Mouse (Mus musculus) kidney, embryonic 16.5 days (tissue): ENCODE data around the gene Lgals3. TPM values are rescaled to one million over a fixed set of nuclear protein-coding genes. Genes with fewer than 3 reads are reported as not detected.

Source experiments
- ATAC-seq: fragments of 200-750 bp; cut with Nextera tagmentation; 2 replicates; pipeline ENCODE4 v1.8.0; 2017; ENCODE audit warnings: moderate TSS enrichment; ENCODE audit not compliant: low FRiP score, low TSS enrichment
- H3K27ac ChIP-seq: fragments of 300-500 bp; sonication (generic); 2 replicates; pipeline ENCODE4 v1.5.1; 2014; ENCODE audit warnings: low read length
- H3K27me3 ChIP-seq: fragments of 300-500 bp; sonication (generic); 2 replicates; pipeline ENCODE4 v1.6.1; 2014; ENCODE audit warnings: low read length, control low read depth, mixed read lengths; ENCODE audit not compliant: insufficient read depth
- H3K36me3 ChIP-seq: fragments of 300-500 bp; sonication (generic); 2 replicates; pipeline ENCODE4 v1.6.1; 2014; ENCODE audit warnings: low read length, control low read depth, mixed read lengths; ENCODE audit not compliant: insufficient read depth
- H3K4me1 ChIP-seq: fragments of 300-500 bp; sonication (generic); 2 replicates; pipeline ENCODE4 v1.6.1; 2014; ENCODE audit warnings: low read length, control low read depth, mixed read lengths; ENCODE audit not compliant: insufficient read depth
- H3K4me2 ChIP-seq: fragments of 300-500 bp; sonication (generic); replicated peaks from 2 replicates; pipeline ENCODE4 v1.6.1; 2014; ENCODE audit warnings: low read depth, low read length
- H3K4me3 ChIP-seq: fragments of 300-500 bp; sonication (generic); 2 replicates; pipeline ENCODE4 v1.5.1; 2014; ENCODE audit warnings: mild to moderate bottlenecking, low read length
- H3K9ac ChIP-seq: fragments of 300-500 bp; sonication (generic); replicated peaks from 2 replicates; pipeline ENCODE4 v1.6.1; 2014; ENCODE audit warnings: low read length
- H3K9me3 ChIP-seq: fragments of 300-500 bp; sonication (generic); 2 replicates; pipeline ENCODE4 v1.6.1; 2016; ENCODE audit warnings: low read length, control low read depth
- WGBS: fragments of 180-500 bp; shearing (Covaris S2); extraction: QIAGEN DNeasy Blood & Tissue Kit; methylation state at CpG from one replicate; pipeline ENCODE4 v1.1.7; 2014; 5-methylcytosine and 5-hydroxymethylcytosine counted together
- polyA plus RNA-seq: library from polyadenylated mRNA; unstranded; fragments of >200 nt; fragmentation: Nextera tagmentation; extraction: Ambion mirVana; gene quantifications from 2 replicates; pipeline ENCODE4 v1.2.1, GENCODE M21; 2015

Lgals3 gene
- polyA plus RNA-seq, 1 experiment from 2014 or later, result 37.6 TPM

GRCm38 (mm10) chr14:47346715-47347114 lies 20.8 kb upstream of the Lgals3 start:
- Histone ChIP-seq H3K4me3 (no peak overlapping the region), H3K36me3 (no peaks in the 10 kb centered on the region), H3K4me2 (no peak overlapping the region), H3K27me3 (no peaks in the 10 kb centered on the region), H3K4me1 (no peaks in the 10 kb centered on the region), H3K9me3 (no peaks in the 10 kb centered on the region), H3K27ac (no peak overlapping the region), H3K9ac (no peak overlapping the region)
- ATAC-seq, result no peak
- 100% methylated on average over 1 of the region's 1 CpGs for WGBS

GRCm38 (mm10) chr14:47350974-47351373 lies 16.6 kb upstream of the Lgals3 start:
- Histone ChIP-seq H3K27me3 (no peaks in the 10 kb centered on the region), H3K9me3 (no peaks in the 10 kb centered on the region), H3K27ac (no peak overlapping the region), H3K36me3 (no peaks in the 10 kb centered on the region), H3K9ac (no peak overlapping the region), H3K4me2 (no peak overlapping the region), H3K4me3 (no peak overlapping the region), H3K4me1 (no peaks in the 10 kb centered on the region)
- no peak for ATAC-seq
- WGBS, result 84% methylated on average over 2 of the region's 2 CpGs

GRCm38 (mm10) chr14:47352272-47352671 lies 15.3 kb upstream of the Lgals3 start:
- Histone ChIP-seq H3K36me3 (no peaks in the 10 kb centered on the region), H3K4me3 (no peak overlapping the region), H3K27ac (no peak overlapping the region), H3K9ac (no peak overlapping the region), H3K9me3 (no peaks in the 10 kb centered on the region), H3K4me2 (no peak overlapping the region), H3K27me3 (no peaks in the 10 kb centered on the region), H3K4me1 (no peaks in the 10 kb centered on the region)
- 87% methylated on average over 10 of the region's 10 CpGs for WGBS
- no peak for ATAC-seq

GRCm38 (mm10) chr14:47353240-47353639 lies 14.3 kb upstream of the Lgals3 start:
- Histone ChIP-seq H3K9ac (no peak overlapping the region), H3K4me3 (no peak overlapping the region), H3K4me2 (no peak overlapping the region), H3K9me3 (no peaks in the 10 kb centered on the region), H3K4me1 (no peaks in the 10 kb centered on the region), H3K27me3 (no peaks in the 10 kb centered on the region), H3K36me3 (no peaks in the 10 kb centered on the region), H3K27ac (no peak overlapping the region)
- WGBS, result 74% methylated on average over 4 of the region's 4 CpGs
- ATAC-seq, result no peak

- H3K9me3 ChIP-seq, result no peaks in the 10 kb centered on the region
- no peak overlapping the region for H3K9ac ChIP-seq
- no peaks in the 10 kb centered on the region for H3K27me3 ChIP-seq
- H3K4me1 ChIP-seq, result no peaks in the 10 kb centered on the region
- WGBS, result 71% methylated on average over 8 of the region's 8 CpGs
- H3K36me3 ChIP-seq, result no peaks in the 10 kb centered on the region
- H3K27ac ChIP-seq, result no peak overlapping the region
- H3K4me3 ChIP-seq, result no peak overlapping the region
- no peak for ATAC-seq
- no peak overlapping the region for H3K4me2 ChIP-seq
These were observed 13.4 kb upstream of the Lgals3 start for GRCm38 (mm10) chr14:47354111-47354577.

GRCm38 (mm10) chr14:47354948-47355347 lies 12.6 kb upstream of the Lgals3 start:
- WGBS, result 76% methylated on average over 5 of the region's 5 CpGs
- no peaks in the 10 kb centered on the region for H3K27me3 ChIP-seq
- H3K36me3 ChIP-seq, result no peaks in the 10 kb centered on the region
- H3K4me2 ChIP-seq, result no peak overlapping the region
- no peak for ATAC-seq
- no peaks in the 10 kb centered on the region for H3K9me3 ChIP-seq
- no peak overlapping the region for H3K27ac ChIP-seq
- H3K4me1 ChIP-seq, result no peaks in the 10 kb centered on the region
- no peak overlapping the region for H3K4me3 ChIP-seq
- H3K9ac ChIP-seq, result no peak overlapping the region

- no peak overlapping the region for H3K27ac ChIP-seq
- H3K9ac ChIP-seq, result no peak overlapping the region
- no peak overlapping the region for H3K4me3 ChIP-seq
- no peaks in the 10 kb centered on the region for H3K27me3 ChIP-seq
- no peak overlapping the region for H3K4me2 ChIP-seq
- no peaks in the 10 kb centered on the region for H3K9me3 ChIP-seq
- H3K36me3 ChIP-seq, result no peaks in the 10 kb centered on the region
- 78% methylated on average over 3 of the region's 3 CpGs for WGBS
- ATAC-seq, result no peak
- no peaks in the 10 kb centered on the region for H3K4me1 ChIP-seq
These were observed 10.9 kb upstream of the Lgals3 start for GRCm38 (mm10) chr14:47356622-47357021.

GRCm38 (mm10) chr14:47359610-47360009 lies 7.9 kb upstream of the Lgals3 start:
- no peak overlapping the region for H3K4me2 ChIP-seq
- no peak overlapping the region for H3K4me3 ChIP-seq
- no peak overlapping the region for H3K27ac ChIP-seq
- peaks cover under 1% of the 10 kb centered on the region; the same call in 1 of the 2 replicates for H3K4me1 ChIP-seq
- H3K36me3 ChIP-seq, result no peaks in the 10 kb centered on the region
- 75% methylated on average over 3 of the region's 3 CpGs for WGBS
- no peaks in the 10 kb centered on the region for H3K9me3 ChIP-seq
- H3K27me3 ChIP-seq, result no peaks in the 10 kb centered on the region
- ATAC-seq, result no peak
- no peak overlapping the region for H3K9ac ChIP-seq

- H3K27me3 ChIP-seq, result no peaks in the 10 kb centered on the region
- H3K4me1 ChIP-seq, result peaks cover 8% of the 10 kb centered on the region
- no peak overlapping the region for H3K27ac ChIP-seq
- H3K4me2 ChIP-seq, result no peak overlapping the region
- H3K9ac ChIP-seq, result no peak overlapping the region
- ATAC-seq, result no peak
- 84% methylated on average over 2 of the region's 2 CpGs for WGBS
- no peaks in the 10 kb centered on the region for H3K9me3 ChIP-seq
- H3K4me3 ChIP-seq, result no peak overlapping the region
- H3K36me3 ChIP-seq, result no peaks in the 10 kb centered on the region
These were observed 6.1 kb upstream of the Lgals3 start for GRCm38 (mm10) chr14:47361418-47361817.

- H3K36me3 ChIP-seq, result no peaks in the 10 kb centered on the region
- no peaks in the 10 kb centered on the region for H3K27me3 ChIP-seq
- no peak overlapping the region for H3K9ac ChIP-seq
- H3K9me3 ChIP-seq, result no peaks in the 10 kb centered on the region
- 81% methylated on average over 9 of the region's 9 CpGs for WGBS
- ATAC-seq, result no peak
- no peak overlapping the region for H3K27ac ChIP-seq
- no peak overlapping the region for H3K4me3 ChIP-seq
- H3K4me1 ChIP-seq, result peaks cover 8% of the 10 kb centered on the region
- no peak overlapping the region for H3K4me2 ChIP-seq
These were observed 5.7 kb upstream of the Lgals3 start for GRCm38 (mm10) chr14:47361899-47362298.
